ENCODE assay signal across 9 mouse cellular contexts in the genomic region with DNA sequence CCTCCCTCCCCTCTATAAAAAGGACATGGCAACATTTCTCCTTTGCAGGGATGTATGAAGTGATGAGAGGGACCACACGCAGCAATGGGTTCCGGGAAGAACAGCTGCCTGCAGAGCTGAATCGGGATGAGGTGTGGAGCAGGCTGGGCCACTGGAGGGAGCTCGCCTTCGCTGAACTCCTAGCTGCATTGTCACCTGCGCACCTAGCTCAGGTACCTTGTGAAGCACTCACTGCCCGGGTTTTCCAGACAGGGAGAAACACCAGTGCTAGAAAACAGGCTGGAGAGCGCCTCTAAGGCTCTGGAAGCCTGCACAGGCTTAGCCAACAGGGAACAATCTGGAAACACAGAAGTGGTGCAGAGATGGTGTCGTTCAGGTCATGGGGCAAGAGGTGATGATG. TPM values are rescaled to one million over a fixed set of nuclear protein-coding genes. Genes with fewer than 3 reads are reported as not detected.
DNase-seq lines count a peak whose midpoint lies in the region; ATAC-seq lines count a peak whose summit lies in the region.
"Had no signal": no experiment of that assay in that cellular context is flagged by ENCODE, and none has a peak within 500 bp of the region (broad histone marks: within the 10 kb centered on the region; RNA-seq: fewer than 3 reads in every experiment).

No protein-coding gene starts in this region.

- no peak for ATAC-seq in heart, embryonic 14.5 days (ENCODE audit: insufficient number of reproducible peaks, insufficient read depth, low FRiP score, low read depth)
- ATAC-seq in forebrain, embryonic 11.5 days (replicated peaks; ENCODE audit: low FRiP score), result no peak
- peak; percentile 61 for ATAC-seq in kidney, embryonic 15.5 days (replicated peaks; ENCODE audit: low FRiP score)
- peak; percentile 37 for ATAC-seq in midbrain, embryonic 13.5 days
- ATAC-seq in inflammation-experienced regulatory T-cells, adult 6 months, result no peak

- DNase-seq in heart, postnatal 14 days, result no peak
- peak; percentile 82 for DNase-seq in brain, adult 2 months (ENCODE audit: low read depth, low spot score)
- DNase-seq in forebrain, embryonic 11.5 days (ENCODE audit: low spot score), result peak; percentile 59
- DNase-seq in spleen, postnatal 14 days (ENCODE audit: low spot score in 2 of 2), result no peak

- H3K36me3 ChIP-seq in heart, embryonic 14.5 days (ENCODE audit: control insufficient read depth, insufficient read depth, low read length), result no peaks in the 10 kb centered on the region
- no peaks in the 10 kb centered on the region for H3K36me3 ChIP-seq in forebrain, embryonic 11.5 days (ENCODE audit: control insufficient read depth, insufficient read depth, low read length)
- H3K36me3 ChIP-seq in kidney, embryonic 15.5 days, result no peaks in the 10 kb centered on the region
- no peaks in the 10 kb centered on the region for H3K36me3 ChIP-seq in midbrain, embryonic 13.5 days
- H3K36me3 ChIP-seq: G1E had no signal

- H3K4me2 ChIP-seq in heart, embryonic 14.5 days (ENCODE audit: low read length), result peak overlapping the region; percentile 62
- H3K4me2 ChIP-seq in forebrain, embryonic 11.5 days (ENCODE audit: low read depth, low read length, severe bottlenecking), result peak overlapping the region; percentile 61
- H3K4me2 ChIP-seq in kidney, embryonic 15.5 days, result peak overlapping the region; percentile 73
- peak overlapping the region; percentile 57 for H3K4me2 ChIP-seq in midbrain, embryonic 13.5 days (replicated peaks)

- peak overlapping the region in 1 of 2 experiments; percentile 26; a peak in 1 of 4 replicates for H3K4me3 ChIP-seq in heart, embryonic 14.5 days (ENCODE audit: control insufficient read depth in 1 of 2, insufficient read depth in 1 of 2, low read depth in 1 of 2, low read length in 2 of 2)
- H3K4me3 ChIP-seq in forebrain, embryonic 11.5 days (ENCODE audit: low read depth, low read length), result peak overlapping the region; percentile 22
- peak overlapping the region; percentile 41 for H3K4me3 ChIP-seq in kidney, embryonic 15.5 days (replicated peaks)
- peak overlapping the region; percentile 33 for H3K4me3 ChIP-seq in midbrain, embryonic 13.5 days (replicated peaks)

- 0 out of 4 replicates have a peak, but pooled peaks cover 0 to 3% of the 10 kb centered on the region in 2 experiments for H3K4me1 ChIP-seq in heart, embryonic 14.5 days (ENCODE audit: control insufficient read depth in 2 of 2, insufficient read depth in 2 of 2, low read length in 2 of 2)
- peaks cover 10% of the 10 kb centered on the region; the same call in 1 of the 2 replicates for H3K4me1 ChIP-seq in forebrain, embryonic 11.5 days (replicated peaks; ENCODE audit: control insufficient read depth, insufficient read depth, low read length)
- H3K4me1 ChIP-seq in kidney, embryonic 15.5 days, result peaks cover 19% of the 10 kb centered on the region
- peaks cover 46% of the 10 kb centered on the region for H3K4me1 ChIP-seq in midbrain, embryonic 13.5 days (replicated peaks)

- 4% methylated on average over 9 of the region's 9 CpGs for WGBS in heart, embryonic 14.5 days
- 5% methylated on average over 9 of the region's 9 CpGs for WGBS in forebrain, embryonic 11.5 days
- 4% methylated on average over 9 of the region's 9 CpGs for WGBS in kidney, embryonic 15.5 days
- 7% methylated on average over 9 of the region's 9 CpGs for WGBS in midbrain, embryonic 13.5 days

- no peak overlapping the region for H3K27ac ChIP-seq in heart, embryonic 14.5 days (replicated peaks in 1 of 2; ENCODE audit: control insufficient read depth in 1 of 2, insufficient read depth in 1 of 2, low read depth in 2 of 2, low read length in 2 of 2)
- H3K27ac ChIP-seq in forebrain, embryonic 11.5 days (ENCODE audit: low read depth, low read length), result no peak overlapping the region
- H3K27ac ChIP-seq in kidney, embryonic 15.5 days, result no peak overlapping the region
- H3K27ac ChIP-seq in midbrain, embryonic 13.5 days, result peak overlapping the region; percentile 94

- H3K27me3 ChIP-seq in heart, embryonic 14.5 days (ENCODE audit: control insufficient read depth, insufficient read depth, low read length), result peaks cover 26% of the 10 kb centered on the region
- H3K27me3 ChIP-seq in forebrain, embryonic 11.5 days (ENCODE audit: control insufficient read depth, insufficient read depth, low read length), result peaks cover 2% of the 10 kb centered on the region; the same call in 1 of the 2 replicates
- peaks cover 22% of the 10 kb centered on the region for H3K27me3 ChIP-seq in kidney, embryonic 15.5 days
- H3K27me3 ChIP-seq in midbrain, embryonic 13.5 days, result no peaks in the 10 kb centered on the region

- intact Hi-C loops in heart, postnatal 14 days (cut with DNase I), result loop anchor here (5.0 kb wide), 1 partner anchor 484 kb away; no protein-coding TSS in a partner anchor

- no peak overlapping the region for H3K9ac ChIP-seq in heart, embryonic 14.5 days (ENCODE audit: low read length)
- H3K9ac ChIP-seq in forebrain, embryonic 11.5 days (ENCODE audit: low read length), result peak overlapping the region; percentile 59; the same call in 1 of the 2 replicates
- peak overlapping the region; percentile 35 for H3K9ac ChIP-seq in kidney, embryonic 15.5 days
- H3K9ac ChIP-seq in midbrain, embryonic 13.5 days (replicated peaks), result peak overlapping the region; percentile 66

- H3K9me3 ChIP-seq in heart, embryonic 14.5 days (ENCODE audit: control insufficient read depth, low read length), result no peaks in the 10 kb centered on the region
- no peaks in the 10 kb centered on the region for H3K9me3 ChIP-seq in forebrain, embryonic 11.5 days (ENCODE audit: control insufficient read depth, low read length)
- H3K9me3 ChIP-seq in kidney, embryonic 15.5 days (replicated peaks), result no peaks in the 10 kb centered on the region
- H3K9me3 ChIP-seq in midbrain, embryonic 13.5 days, result no peaks in the 10 kb centered on the region
- H3K9me3 ChIP-seq: G1E had no signal

RNA-seq across cellular contexts. Expression of gene Il9r, which starts 38.6 kb away (rescaled TPM):
- polyA plus RNA-seq in heart, embryonic 14.5 days (2014; fragmentation: Nextera tagmentation; extraction: Ambion mirVana), result 0.05 TPM in 1 of 2 replicates, not detected in the other
- total RNA-seq in heart, postnatal 14 days (2021), result under 1 TPM in 1 of 2 experiments, not detected in 1; 0.61 TPM
- polyA plus RNA-seq in forebrain, embryonic 11.5 days (2014; fragmentation: Nextera tagmentation; extraction: Ambion mirVana), result not detected in 2 replicates
- polyA plus RNA-seq in kidney, embryonic 15.5 days (2015; fragmentation: Nextera tagmentation; extraction: Ambion mirVana), result not detected in 2 replicates
- polyA plus RNA-seq in midbrain, embryonic 13.5 days (2015; fragmentation: Nextera tagmentation; extraction: Ambion mirVana), result not detected in 2 replicates
- polyA plus RNA-seq in inflammation-experienced regulatory T-cells, adult 6 months (2017; shearing (Covaris generic)), result 1 to 10 TPM; 2.8 to 5.4 (median 4.9) TPM

RNA-seq across cellular contexts. Expression of gene Snrnp25, which starts 43.7 kb away (rescaled TPM):
- 46.1 and 49.5 TPM in 2 replicates for polyA plus RNA-seq in heart, embryonic 14.5 days (2014; fragmentation: Nextera tagmentation; extraction: Ambion mirVana)
- total RNA-seq in heart, postnatal 14 days (2021), result 10 to 100 TPM; 11.4 to 11.5 TPM
- 86.2 and 92.7 TPM in 2 replicates for polyA plus RNA-seq in forebrain, embryonic 11.5 days (2014; fragmentation: Nextera tagmentation; extraction: Ambion mirVana)
- polyA plus RNA-seq in kidney, embryonic 15.5 days (2015; fragmentation: Nextera tagmentation; extraction: Ambion mirVana), result 59.6 and 60.9 TPM in 2 replicates
- 46.5 and 46.6 TPM in 2 replicates for polyA plus RNA-seq in midbrain, embryonic 13.5 days (2015; fragmentation: Nextera tagmentation; extraction: Ambion mirVana)
- polyA plus RNA-seq in inflammation-experienced regulatory T-cells, adult 6 months (2017; shearing (Covaris generic)), result 10 to 100 TPM; 52.9 to 74.7 (median 56.9) TPM

Comparison
In these comparisons a context has a peak if more than half of its experiments do, and no peak if none do; other contexts are left out.
1. ATAC-seq: peak in kidney, embryonic 15.5 days (single experiment) and midbrain, embryonic 13.5 days (single experiment); none in heart, embryonic 14.5 days (single experiment), forebrain, embryonic 11.5 days (single experiment) and inflammation-experienced regulatory T-cells, adult 6 months (single experiment).
2. DNase-seq: peak in brain, adult 2 months (single experiment) and forebrain, embryonic 11.5 days (single experiment); none in heart, postnatal 14 days (0 of 2) and spleen, postnatal 14 days (0 of 2).
3. Peak in every context shown above with its lines, with median percentiles within 50 percentile points of each other: H3K4me2 ChIP-seq.